Mouse (Mus musculus) left cerebral cortex, adult 8-10 months (tissue): ENCODE results near the gene Klf9. TPM values are rescaled to one million over a fixed set of nuclear protein-coding genes. Genes with fewer than 3 reads are reported as not detected.

Experiments used
- microRNA-seq, 2 experiments: library from miRNA; unstranded; fragments of <30 nt; microRNA quantifications; one replicate each; pipeline ENCODE4 v1.2.0; 2022
- total RNA-seq, 4 experiments: library from RNA; stranded (reverse); gene quantifications; 2 replicates each; pipeline ENCODE4 v1.2.4; 2022

Gene Klf9
- total RNA-seq, 4 experiments from 2014 or later: 162 to 191 (median 170) TPM

Small RNA genes lying within 50 kb of the gene (microRNA-seq; reads per million reads assigned to microRNA genes)
- gene Mir1192: 0 reads per million in 2 experiments

Other genes with a start within 250 kb of the Klf9 start
- gene Smc5, start 132.7 kb downstream of the Klf9 start, total RNA-seq: 10 to 100 TPM; 31.9 to 34.7 (median 34.3) TPM